Mouse (Mus musculus): ENCODE measurements around the gene Abcd2. TPM values are rescaled to one million over a fixed set of nuclear protein-coding genes. Genes with fewer than 3 reads are reported as not detected.

Abcd2 gene
- polyA plus RNA-seq, 1 experiment, result 0.32 TPM

DNA sequence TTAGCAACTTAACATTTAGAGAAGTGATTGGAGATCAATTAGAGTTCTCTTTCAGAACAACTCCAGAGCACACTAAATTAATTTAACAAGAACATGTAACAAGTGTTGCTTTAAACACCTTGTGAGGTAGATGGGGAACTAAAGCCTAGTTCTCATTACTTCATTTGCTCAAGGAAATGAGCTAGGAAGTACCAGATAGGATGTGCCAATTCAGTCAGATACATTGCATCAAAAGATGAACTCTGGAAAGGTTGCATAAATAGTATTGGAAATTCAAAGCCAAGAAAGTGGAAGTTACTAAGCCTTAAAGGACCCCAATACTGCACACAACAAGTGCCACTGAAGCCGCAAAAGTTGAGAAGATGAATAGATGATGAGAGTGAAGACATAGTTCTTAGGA, 10.9 kb upstream of the Abcd2 start:
- no peaks in the 10 kb centered on the region for H3K36me3 ChIP-seq (ENCODE audit: control insufficient read depth, insufficient read depth)
- H3K27me3 ChIP-seq (ENCODE audit: control insufficient read depth, insufficient read depth, insufficient read length), result no peaks in the 10 kb centered on the region
- H3ac ChIP-seq (ENCODE audit: control insufficient read depth, insufficient read length, low read depth), result no peak overlapping the region
- H3K79me3 ChIP-seq (ENCODE audit: low read depth), result no peaks in the 10 kb centered on the region
- TF ChIP-seq USF1 (IDR thresholded peaks at IDR 0.05; ENCODE audit: low read depth) (no peak), MYOG (IDR thresholded peaks at IDR 0.05; ENCODE audit: control insufficient read depth, extremely low read depth, insufficient read length) (no peak), CTCF (IDR thresholded peaks at IDR 0.05; ENCODE audit: control insufficient read depth, insufficient read depth, insufficient read length) (no peak), MYOD1 (IDR thresholded peaks at IDR 0.05; ENCODE audit: control insufficient read depth, insufficient read length, low read depth) (no peak), MAX (IDR thresholded peaks at IDR 0.05) (no peak), CEBPB (IDR thresholded peaks at IDR 0.05; ENCODE audit: low read depth) (no peak), FOSL1 (IDR thresholded peaks at IDR 0.05; ENCODE audit: insufficient read depth, low read length, poor library complexity, severe bottlenecking) (no peak)
- H3K79me2 ChIP-seq (ENCODE audit: control insufficient read depth, insufficient read depth), result no peaks in the 10 kb centered on the region
- no peak overlapping the region for H3K4me3 ChIP-seq (ENCODE audit: insufficient read depth, poor library complexity, severe bottlenecking)

DNA sequence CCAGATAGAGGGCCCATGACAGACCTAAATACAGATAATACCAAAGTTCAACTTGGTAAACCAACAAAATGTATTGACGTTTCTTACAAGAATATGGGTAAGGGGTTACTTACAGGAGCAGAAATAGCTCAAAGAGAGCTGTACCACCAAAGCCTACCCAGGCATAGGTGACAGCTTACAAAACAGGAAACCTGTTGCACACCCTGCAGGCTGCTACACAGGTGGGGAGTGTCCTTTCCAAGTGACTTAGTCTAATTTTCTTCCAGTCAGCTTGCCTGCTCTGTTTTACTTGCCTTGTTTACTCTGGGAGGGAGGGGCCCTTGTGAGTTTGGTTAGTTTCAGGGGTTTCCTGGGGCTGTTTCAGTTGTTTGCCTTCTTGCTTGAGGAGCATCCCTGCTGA, 9.2 kb upstream of the Abcd2 start:
- Histone ChIP-seq H3K4me3 (ENCODE audit: insufficient read depth, poor library complexity, severe bottlenecking) (no peak overlapping the region), H3ac (ENCODE audit: control insufficient read depth, insufficient read length, low read depth) (no peak overlapping the region), H3K36me3 (ENCODE audit: control insufficient read depth, insufficient read depth) (no peaks in the 10 kb centered on the region), H3K27me3 (ENCODE audit: control insufficient read depth, insufficient read depth, insufficient read length) (no peaks in the 10 kb centered on the region), H3K79me2 (ENCODE audit: control insufficient read depth, insufficient read depth) (no peaks in the 10 kb centered on the region), H3K79me3 (ENCODE audit: low read depth) (no peaks in the 10 kb centered on the region)
- TF ChIP-seq USF1 (IDR thresholded peaks at IDR 0.05; ENCODE audit: low read depth), result no peak
- TF ChIP-seq MYOG (IDR thresholded peaks at IDR 0.05; ENCODE audit: control insufficient read depth, extremely low read depth, insufficient read length), result no peak
- TF ChIP-seq MAX (IDR thresholded peaks at IDR 0.05), result no peak
- no peak for TF ChIP-seq CTCF (IDR thresholded peaks at IDR 0.05; ENCODE audit: control insufficient read depth, insufficient read depth, insufficient read length)
- TF ChIP-seq FOSL1 (IDR thresholded peaks at IDR 0.05; ENCODE audit: insufficient read depth, low read length, poor library complexity, severe bottlenecking), result no peak
- TF ChIP-seq MYOD1 (IDR thresholded peaks at IDR 0.05; ENCODE audit: control insufficient read depth, insufficient read length, low read depth), result no peak
- TF ChIP-seq CEBPB (IDR thresholded peaks at IDR 0.05; ENCODE audit: low read depth), result no peak

DNA sequence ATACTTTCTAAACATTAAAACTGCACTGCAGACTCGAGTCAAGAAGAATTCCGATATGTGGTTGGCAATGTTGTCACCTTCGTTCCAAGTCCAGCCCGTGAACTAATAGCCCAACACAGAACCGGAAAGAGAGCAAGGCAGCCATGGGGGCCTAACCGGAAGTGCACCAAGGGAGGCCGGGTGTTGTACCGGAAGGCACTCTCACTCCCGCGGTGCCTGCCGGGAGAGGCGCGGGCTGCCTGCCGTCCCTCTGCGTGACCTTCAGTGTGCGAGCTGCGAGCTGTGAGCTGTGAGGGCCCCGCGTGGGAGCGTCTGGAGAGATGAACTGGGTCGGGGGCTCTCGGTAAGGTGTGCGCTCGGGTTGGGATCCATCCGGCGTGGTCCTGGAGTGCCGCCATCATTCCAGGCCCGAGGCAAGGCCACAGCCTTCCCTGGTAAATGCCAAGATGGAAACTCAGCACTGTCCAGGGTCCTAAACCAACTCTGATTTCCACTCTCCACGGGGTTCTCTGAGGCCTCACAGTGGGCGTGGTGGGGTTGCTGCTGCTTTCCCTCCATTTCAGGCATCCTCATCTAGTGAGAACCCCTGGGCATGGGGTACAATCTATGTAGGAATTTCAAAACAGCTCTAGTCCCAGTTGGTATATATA, 7.8 kb upstream of the Abcd2 start, which contains the start of gene CN725425:
Gene CN725425, plus strand, starts transcription at position 239 of the 650 bp plus-strand sequence.
- H3K79me2 ChIP-seq (ENCODE audit: control insufficient read depth, insufficient read depth), result no peaks in the 10 kb centered on the region

GRCm38 (mm10) chr15:91192223-91192598, 612 bp upstream of the Abcd2 start:
- Histone ChIP-seq H3K4me3 (ENCODE audit: insufficient read depth, poor library complexity, severe bottlenecking) (peak overlapping the region; percentile 25), H3ac (ENCODE audit: control insufficient read depth, insufficient read length, low read depth) (peak overlapping the region; percentile 31), H3K79me3 (ENCODE audit: low read depth) (no peaks in the 10 kb centered on the region), H3K36me3 (ENCODE audit: control insufficient read depth, insufficient read depth) (no peaks in the 10 kb centered on the region), H3K79me2 (ENCODE audit: control insufficient read depth, insufficient read depth) (no peaks in the 10 kb centered on the region), H3K27me3 (ENCODE audit: control insufficient read depth, insufficient read depth, insufficient read length) (no peaks in the 10 kb centered on the region)
- TF ChIP-seq MAX (IDR thresholded peaks at IDR 0.05) (no peak), CTCF (IDR thresholded peaks at IDR 0.05; ENCODE audit: control insufficient read depth, insufficient read depth, insufficient read length) (no peak), MYOD1 (IDR thresholded peaks at IDR 0.05; ENCODE audit: control insufficient read depth, insufficient read length, low read depth) (no peak), CEBPB (IDR thresholded peaks at IDR 0.05; ENCODE audit: low read depth) (no peak)

More for the DNA sequence above, 7.8 kb upstream of the Abcd2 start, which contains the start of gene CN725425:
- no peak for TF ChIP-seq FOSL1 (IDR thresholded peaks at IDR 0.05; ENCODE audit: insufficient read depth, low read length, poor library complexity, severe bottlenecking)
- no peak for TF ChIP-seq MYOG (IDR thresholded peaks at IDR 0.05; ENCODE audit: control insufficient read depth, extremely low read depth, insufficient read length)
- TF ChIP-seq USF1 (IDR thresholded peaks at IDR 0.05; ENCODE audit: low read depth), result no peak
- no peak for TF ChIP-seq CEBPB (IDR thresholded peaks at IDR 0.05; ENCODE audit: low read depth)
- no peak for TF ChIP-seq MAX (IDR thresholded peaks at IDR 0.05)
- no peak for TF ChIP-seq CTCF (IDR thresholded peaks at IDR 0.05; ENCODE audit: control insufficient read depth, insufficient read depth, insufficient read length)
- no peak for TF ChIP-seq MYOD1 (IDR thresholded peaks at IDR 0.05; ENCODE audit: control insufficient read depth, insufficient read length, low read depth)
- Histone ChIP-seq H3ac (ENCODE audit: control insufficient read depth, insufficient read length, low read depth) (no peak within 1 kb of the TSS), H3K27me3 (ENCODE audit: control insufficient read depth, insufficient read depth, insufficient read length) (no peaks in the 10 kb centered on the region), H3K79me3 (ENCODE audit: low read depth) (no peaks in the 10 kb centered on the region), H3K4me3 (ENCODE audit: insufficient read depth, poor library complexity, severe bottlenecking) (no peak within 1 kb of the TSS), H3K36me3 (ENCODE audit: control insufficient read depth, insufficient read depth) (no peaks in the 10 kb centered on the region)

DNA sequence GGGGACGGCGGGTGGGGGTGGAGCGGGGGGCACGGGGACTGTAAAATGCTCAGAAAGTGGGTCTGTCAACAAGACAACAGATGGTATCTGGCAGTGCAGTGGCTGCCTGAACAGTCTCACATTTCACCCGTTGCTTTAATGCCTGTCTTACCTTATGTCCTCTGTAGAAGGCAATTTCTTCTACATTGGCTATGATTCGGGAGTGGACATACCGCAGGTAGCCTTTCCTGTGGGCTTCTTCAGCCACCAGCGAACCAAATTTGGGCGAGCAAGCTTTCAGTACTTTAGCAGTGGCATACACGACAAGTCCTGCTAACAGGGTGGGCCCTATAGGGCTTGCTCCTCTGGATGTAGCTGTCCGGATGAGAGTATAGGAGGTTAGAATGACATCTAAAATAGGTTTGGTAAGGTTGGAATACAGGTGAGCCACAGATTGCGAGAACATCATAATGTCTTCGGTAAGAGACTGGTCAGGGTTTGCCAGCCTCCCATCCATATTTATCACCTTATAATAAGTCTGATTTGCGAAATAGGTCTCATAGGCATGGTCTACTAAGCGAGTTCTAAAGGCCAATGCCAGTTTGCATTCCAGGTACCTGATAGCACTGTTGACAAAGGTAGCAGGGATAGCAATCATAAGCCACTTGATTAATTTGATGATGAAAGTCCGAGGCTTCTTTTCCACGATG, 936 bp downstream of the Abcd2 start:
- no peaks in the 10 kb centered on the region for H3K27me3 ChIP-seq (ENCODE audit: control insufficient read depth, insufficient read depth, insufficient read length)
- H3K79me3 ChIP-seq (ENCODE audit: low read depth), result no peaks in the 10 kb centered on the region
- TF ChIP-seq MYOD1 (IDR thresholded peaks at IDR 0.05; ENCODE audit: control insufficient read depth, insufficient read length, low read depth), result no peak
- no peak for TF ChIP-seq USF1 (IDR thresholded peaks at IDR 0.05; ENCODE audit: low read depth)
- no peak for TF ChIP-seq FOSL1 (IDR thresholded peaks at IDR 0.05; ENCODE audit: insufficient read depth, low read length, poor library complexity, severe bottlenecking)
- TF ChIP-seq CTCF (IDR thresholded peaks at IDR 0.05; ENCODE audit: control insufficient read depth, insufficient read depth, insufficient read length), result no peak
- no peak for TF ChIP-seq MYOG (IDR thresholded peaks at IDR 0.05; ENCODE audit: control insufficient read depth, extremely low read depth, insufficient read length)
- no peak for TF ChIP-seq MAX (IDR thresholded peaks at IDR 0.05)
- no peak for TF ChIP-seq CEBPB (IDR thresholded peaks at IDR 0.05; ENCODE audit: low read depth)
- no peaks in the 10 kb centered on the region for H3K36me3 ChIP-seq (ENCODE audit: control insufficient read depth, insufficient read depth)
- no peaks in the 10 kb centered on the region for H3K79me2 ChIP-seq (ENCODE audit: control insufficient read depth, insufficient read depth)
- no peak overlapping the region for H3ac ChIP-seq (ENCODE audit: control insufficient read depth, insufficient read length, low read depth)
- no peak overlapping the region for H3K4me3 ChIP-seq (ENCODE audit: insufficient read depth, poor library complexity, severe bottlenecking)

Measured in C2C12 (cell line).